Mouse (Mus musculus) midbrain, embryonic 16.5 days (tissue): Measurements from ENCODE around the gene Nfe2l2. TPM values are rescaled to one million over a fixed set of nuclear protein-coding genes. Genes with fewer than 3 reads are reported as not detected.
A peak's percentile ranks its signal among the peaks of the same experiment; 100 is the strongest.

Source experiments
- ATAC-seq: fragments of 200-750 bp; cut with Nextera tagmentation; 2 replicates; pipeline ENCODE4 v1.8.0; 2017; ENCODE audit warnings: moderate TSS enrichment
- H3K27ac ChIP-seq: fragments of 300-500 bp; sonication (generic); 2 replicates; pipeline ENCODE4 v1.5.1; 2014; ENCODE audit warnings: mild to moderate bottlenecking, low read length, mixed read lengths
- H3K27me3 ChIP-seq: fragments of 300-500 bp; sonication (generic); 2 replicates; pipeline ENCODE4 v1.6.1; 2014; ENCODE audit warnings: low read depth, low read length, mixed read lengths; ENCODE audit not compliant: control insufficient read depth, insufficient read depth
- H3K36me3 ChIP-seq: fragments of 300-500 bp; sonication (generic); 2 replicates; pipeline ENCODE4 v1.6.1; 2014; ENCODE audit warnings: mild to moderate bottlenecking, low read length, moderate library complexity, mixed read lengths; ENCODE audit not compliant: control insufficient read depth, insufficient read depth
- H3K4me1 ChIP-seq: fragments of 300-500 bp; sonication (generic); 2 replicates; pipeline ENCODE4 v1.6.1; 2014; ENCODE audit warnings: mild to moderate bottlenecking, low read length, mixed read lengths; ENCODE audit not compliant: control insufficient read depth, insufficient read depth
- H3K4me2 ChIP-seq: fragments of 300-500 bp; sonication (generic); 2 replicates; pipeline ENCODE4 v1.6.1; 2014; ENCODE audit warnings: mild to moderate bottlenecking, low read length, mixed read lengths
- H3K4me3 ChIP-seq: fragments of 300-500 bp; sonication (generic); 2 replicates; pipeline ENCODE4 v1.5.1; 2014; ENCODE audit warnings: low read depth, mild to moderate bottlenecking, low read length, moderate library complexity, mixed read lengths
- H3K9ac ChIP-seq: fragments of 300-500 bp; sonication (generic); 2 replicates; pipeline ENCODE4 v1.6.1; 2014; ENCODE audit warnings: low read depth, low read length, mixed read lengths
- H3K9me3 ChIP-seq: fragments of 300-500 bp; sonication (generic); replicated peaks from 2 replicates; pipeline ENCODE4 v1.6.1; 2014; ENCODE audit warnings: mild to moderate bottlenecking, low read length, mixed read lengths; ENCODE audit not compliant: control insufficient read depth, poor library complexity, severe bottlenecking
- WGBS: fragments of 180-500 bp; shearing (Covaris S2); extraction: QIAGEN DNeasy Blood & Tissue Kit; methylation state at CpG from one replicate; pipeline ENCODE4 v1.1.7; 2014; 5-methylcytosine and 5-hydroxymethylcytosine counted together
- polyA plus RNA-seq: library from polyadenylated mRNA; unstranded; fragments of >200 nt; fragmentation: Nextera tagmentation; extraction: Ambion mirVana; gene quantifications from 2 replicates; pipeline ENCODE4 v1.2.1, GENCODE M21; 2015

Gene Nfe2l2
- polyA plus RNA-seq, 1 experiment from 2014 or later: 9.3 TPM

DNA sequence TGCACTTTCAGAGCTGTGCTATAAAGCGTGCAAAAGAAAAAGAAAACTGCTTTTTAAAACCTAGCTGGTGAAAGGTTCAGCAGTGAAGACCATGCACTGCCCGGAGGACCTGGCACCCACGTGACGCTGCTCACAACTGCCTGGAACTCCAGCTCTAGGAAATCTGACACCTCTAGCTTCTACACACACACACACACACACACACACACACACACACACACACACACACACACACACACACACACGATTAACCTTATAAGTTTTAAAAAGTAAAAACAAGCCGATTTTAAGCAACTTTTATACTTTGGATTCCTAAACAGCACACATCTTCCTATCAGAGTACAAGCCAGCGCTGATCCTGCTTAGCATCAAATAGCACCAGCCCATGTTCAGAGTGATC, 23.0 kb downstream of the Nfe2l2 start:
- no peak overlapping the region for H3K27ac ChIP-seq
- no peaks in the 10 kb centered on the region for H3K9me3 ChIP-seq
- WGBS: 70% methylated on average over 7 of the region's 7 CpGs
- H3K36me3 ChIP-seq: no peaks in the 10 kb centered on the region
- no peak overlapping the region for H3K9ac ChIP-seq
- no peak for ATAC-seq
- H3K4me3 ChIP-seq: no peak overlapping the region
- H3K27me3 ChIP-seq: no peaks in the 10 kb centered on the region
- no peaks in the 10 kb centered on the region; the same call in 1 of the 2 replicates for H3K4me1 ChIP-seq
- H3K4me2 ChIP-seq: no peak overlapping the region

GRCm38 (mm10) chr2:75679947-75680346, 24.5 kb downstream of the Nfe2l2 start:
- Histone ChIP-seq H3K4me3 (no peak overlapping the region), H3K27me3 (no peaks in the 10 kb centered on the region), H3K36me3 (no peaks in the 10 kb centered on the region), H3K4me2 (no peak overlapping the region), H3K4me1 (no peaks in the 10 kb centered on the region; the same call in 1 of the 2 replicates), H3K9ac (no peak overlapping the region), H3K27ac (no peak overlapping the region), H3K9me3 (no peaks in the 10 kb centered on the region)
- ATAC-seq: no peak
- 95% methylated on average over 8 of the region's 8 CpGs for WGBS

DNA sequence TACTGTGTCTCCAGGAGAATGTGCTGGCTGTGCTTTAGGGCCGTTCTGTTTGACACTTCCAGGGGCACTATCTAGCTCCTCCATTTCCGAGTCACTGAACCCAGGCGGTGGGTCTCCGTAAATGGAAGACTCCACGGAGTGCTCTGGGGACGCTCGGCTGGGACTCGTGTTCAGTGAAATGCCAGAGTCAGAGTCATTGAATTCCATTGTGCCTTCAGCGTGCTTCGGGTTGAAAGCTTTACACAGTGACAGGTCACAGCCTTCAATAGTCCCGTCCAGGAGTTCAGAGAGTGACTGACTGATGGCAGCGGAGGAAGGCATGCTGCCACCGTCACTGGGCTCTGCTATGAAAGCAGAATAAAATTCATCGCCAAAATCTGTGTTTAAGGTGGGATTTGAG, 27.9 kb downstream of the Nfe2l2 start:
- no peaks in the 10 kb centered on the region; the same call in 1 of the 2 replicates for H3K4me1 ChIP-seq
- H3K27me3 ChIP-seq: no peaks in the 10 kb centered on the region
- no peak overlapping the region for H3K4me2 ChIP-seq
- H3K4me3 ChIP-seq: no peak overlapping the region
- no peaks in the 10 kb centered on the region for H3K36me3 ChIP-seq
- no peak overlapping the region for H3K27ac ChIP-seq
- no peak for ATAC-seq
- no peak overlapping the region for H3K9ac ChIP-seq
- no peaks in the 10 kb centered on the region for H3K9me3 ChIP-seq
- WGBS: 68% methylated on average over 14 of the region's 14 CpGs

DNA sequence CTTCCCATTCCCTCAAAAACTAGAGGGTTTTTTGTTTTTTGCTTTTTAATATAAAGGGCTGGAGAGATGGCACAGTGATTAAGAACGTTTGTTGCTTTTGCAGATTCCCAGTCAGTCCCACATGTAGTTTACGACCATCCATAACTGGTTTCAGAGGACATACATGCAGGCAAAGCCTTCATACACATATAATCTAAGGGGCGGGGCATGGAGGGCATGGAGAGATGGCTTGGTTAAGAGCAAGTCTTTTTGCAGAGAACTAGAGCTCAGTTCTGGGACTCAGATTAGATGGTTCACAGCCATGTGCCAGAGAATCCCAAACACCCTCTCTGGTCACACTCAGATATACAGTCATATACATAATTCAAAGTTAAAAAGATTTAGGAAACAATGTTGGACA, 31.9 kb downstream of the Nfe2l2 start:
- no peak for ATAC-seq
- no peaks in the 10 kb centered on the region for H3K9me3 ChIP-seq
- H3K36me3 ChIP-seq: no peaks in the 10 kb centered on the region
- no peak overlapping the region for H3K4me3 ChIP-seq
- no peak overlapping the region for H3K27ac ChIP-seq
- no peak overlapping the region for H3K9ac ChIP-seq
- WGBS: 90% methylated on average over 3 of the region's 3 CpGs
- no peak overlapping the region for H3K4me2 ChIP-seq
- no peaks in the 10 kb centered on the region for H3K27me3 ChIP-seq
- H3K4me1 ChIP-seq: no peaks in the 10 kb centered on the region; the same call in 1 of the 2 replicates

DNA sequence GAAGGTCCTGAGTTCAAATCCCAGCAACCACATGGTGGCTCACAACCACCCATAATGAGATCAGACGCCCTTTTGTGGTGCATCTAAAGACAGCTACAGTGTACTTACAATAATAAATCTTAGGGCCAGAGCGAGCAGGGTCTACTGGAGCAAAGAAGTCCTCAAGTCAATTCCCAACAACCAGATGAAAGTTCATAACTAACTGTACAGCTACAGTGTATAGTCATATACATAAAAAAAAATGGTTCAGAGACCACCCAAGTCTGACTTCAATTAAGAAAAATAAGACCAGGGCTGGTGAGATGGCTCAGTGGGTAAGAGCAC, 33.1 kb downstream of the Nfe2l2 start:
- H3K4me3 ChIP-seq: no peak overlapping the region
- no peaks in the 10 kb centered on the region for H3K9me3 ChIP-seq
- no peak overlapping the region for H3K9ac ChIP-seq
- no peak overlapping the region for H3K27ac ChIP-seq
- no peak for ATAC-seq
- H3K36me3 ChIP-seq: no peaks in the 10 kb centered on the region
- no peaks in the 10 kb centered on the region for H3K27me3 ChIP-seq
- H3K4me1 ChIP-seq: no peaks in the 10 kb centered on the region
- 96% methylated on average over 2 of the region's 2 CpGs for WGBS
- no peak overlapping the region for H3K4me2 ChIP-seq

- H3K4me3 ChIP-seq: no peak overlapping the region
- H3K27me3 ChIP-seq: no peaks in the 10 kb centered on the region
- no peaks in the 10 kb centered on the region for H3K9me3 ChIP-seq
- 85% methylated on average over 6 of the region's 6 CpGs for WGBS
- no peak overlapping the region for H3K9ac ChIP-seq
- H3K4me1 ChIP-seq: no peaks in the 10 kb centered on the region
- H3K36me3 ChIP-seq: no peaks in the 10 kb centered on the region
- ATAC-seq: no peak
- no peak overlapping the region for H3K27ac ChIP-seq
- H3K4me2 ChIP-seq: no peak overlapping the region
Measured at GRCm38 (mm10) chr2:75670446-75671336, 33.8 kb downstream of the Nfe2l2 start.

DNA sequence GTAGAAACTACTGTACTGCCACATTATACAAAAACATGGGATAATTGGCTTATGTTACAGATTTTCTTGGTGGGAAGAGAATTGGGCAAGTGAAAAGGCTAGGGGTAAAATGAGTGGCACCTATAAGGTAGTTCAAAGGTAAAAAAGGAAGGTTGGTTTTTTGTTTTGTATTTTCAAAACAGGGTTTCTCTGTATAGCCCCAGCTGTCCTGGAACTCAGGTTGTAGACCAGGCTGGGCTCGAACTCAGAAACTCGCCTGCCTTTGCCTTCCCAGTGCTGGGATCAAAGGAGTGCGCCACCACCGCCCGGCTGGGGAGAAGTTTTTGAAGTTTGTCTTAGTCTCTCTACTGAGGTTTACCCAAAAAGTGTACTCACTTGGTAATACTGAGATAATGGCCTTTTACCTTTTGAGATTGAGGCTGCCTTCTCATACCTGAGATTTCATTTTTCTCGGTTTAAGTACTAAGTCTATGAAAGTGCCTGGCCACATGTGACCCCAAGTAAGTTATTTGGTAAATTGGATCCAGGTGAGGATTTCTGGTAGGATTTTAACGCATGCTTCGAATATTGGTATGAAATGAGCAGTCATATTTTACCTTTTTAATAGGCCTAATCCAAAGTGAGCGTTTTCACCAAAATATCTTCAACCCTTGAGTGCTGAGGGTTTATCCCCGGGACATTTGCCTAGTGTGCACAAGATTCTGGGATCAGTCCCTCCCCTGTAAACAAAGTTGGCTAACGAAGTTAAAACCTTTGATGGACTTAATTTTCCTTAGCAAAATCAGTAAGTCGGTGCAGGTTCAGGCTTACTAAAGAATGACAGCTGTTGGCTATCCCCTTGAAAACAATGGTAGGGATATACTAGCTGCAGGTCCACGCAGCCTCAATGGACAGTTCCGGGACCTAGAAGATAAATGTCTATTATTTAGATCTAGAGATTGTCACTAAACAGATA, 34.7 kb downstream of the Nfe2l2 start:
- H3K9me3 ChIP-seq: no peaks in the 10 kb centered on the region
- H3K27ac ChIP-seq: no peak overlapping the region
- H3K36me3 ChIP-seq: no peaks in the 10 kb centered on the region
- H3K4me3 ChIP-seq: no peak overlapping the region
- H3K9ac ChIP-seq: no peak overlapping the region
- H3K4me2 ChIP-seq: no peak overlapping the region
- 45% methylated on average over 14 of the region's 14 CpGs for WGBS
- H3K4me1 ChIP-seq: no peaks in the 10 kb centered on the region
- no peak for ATAC-seq
- H3K27me3 ChIP-seq: no peaks in the 10 kb centered on the region

GRCm38 (mm10) chr2:75661106-75661505, 43.3 kb downstream of the Nfe2l2 start:
- Histone ChIP-seq H3K36me3 (peaks cover 10% of the 10 kb centered on the region), H3K27me3 (no peaks in the 10 kb centered on the region), H3K4me2 (peak overlapping the region; percentile 81), H3K4me3 (peak overlapping the region; percentile 90), H3K4me1 (peaks cover 19% of the 10 kb centered on the region), H3K9me3 (no peaks in the 10 kb centered on the region), H3K27ac (no peak overlapping the region), H3K9ac (peak overlapping the region; percentile 92; the same call in 1 of the 2 replicates)
- ATAC-seq: no peak
- 30% methylated on average over 2 of the region's 2 CpGs for WGBS
